Mouse (Mus musculus): Measurements from ENCODE around the gene Zmiz2.
A peak's percentile ranks its signal among the peaks of the same experiment; 100 is the strongest.
"Not testable (repeated sequence)": the region's sequence is repeated elsewhere in the genome, so short reads cannot be mapped to it uniquely, and the experiment has no call there.

Gene Zmiz2

GRCm38 (mm10) chr11:6420722-6421350 lies 32.0 kb downstream of the Zmiz2 start:
- DNase-seq, result no peak

DNA sequence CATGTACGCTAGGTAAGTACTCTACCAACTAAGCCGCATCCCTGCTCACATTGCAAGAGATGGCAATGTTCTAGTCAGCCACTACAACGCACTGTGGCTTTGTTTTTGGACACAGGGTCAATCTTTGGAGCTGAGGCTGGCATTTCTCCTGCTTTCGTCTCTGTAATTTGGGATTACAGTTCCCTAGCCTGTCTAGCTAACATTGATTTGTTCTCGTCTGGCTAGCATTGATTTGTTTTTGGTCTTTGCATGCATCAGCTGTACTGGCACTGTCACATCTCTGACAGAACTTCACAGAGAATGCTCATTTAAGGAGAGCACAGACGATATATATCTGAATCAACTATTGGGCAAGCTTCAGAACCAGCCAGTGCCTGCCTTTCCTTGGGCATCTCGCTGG lies 41.3 kb downstream of the Zmiz2 start:
- no peak for DNase-seq

- peak; percentile 67 to 77 for DNase-seq
These were observed 47.6 kb downstream of the Zmiz2 start for GRCm38 (mm10) chr11:6436442-6436841.

- no peak for DNase-seq
These were observed 48.8 kb downstream of the Zmiz2 start for GRCm38 (mm10) chr11:6437667-6438066.

GRCm38 (mm10) chr11:6440171-6440570 lies 51.3 kb downstream of the Zmiz2 start:
- no peak for DNase-seq

DNA sequence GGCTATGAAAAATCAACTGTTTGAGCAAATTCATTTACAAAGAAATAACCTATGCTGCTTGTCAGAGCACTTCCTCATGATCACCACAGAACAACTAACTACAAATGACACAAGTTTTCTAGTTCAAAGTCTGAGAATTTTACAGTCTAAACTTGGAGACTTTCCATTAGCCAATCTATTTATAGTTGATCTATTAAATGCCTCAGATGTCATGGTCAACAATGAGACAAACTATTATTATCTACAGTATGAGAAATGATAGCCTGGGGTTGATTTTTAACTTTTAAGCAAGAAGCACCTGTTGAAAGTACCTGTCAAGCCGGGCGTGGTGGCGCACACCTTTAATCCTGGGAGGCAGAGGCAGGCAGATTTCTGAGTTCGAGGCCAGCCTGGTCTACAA lies 53.7 kb downstream of the Zmiz2 start:
- no peak for DNase-seq

GRCm38 (mm10) chr11:6443102-6443501 lies 54.2 kb downstream of the Zmiz2 start:
- DNase-seq, result no peak

DNA sequence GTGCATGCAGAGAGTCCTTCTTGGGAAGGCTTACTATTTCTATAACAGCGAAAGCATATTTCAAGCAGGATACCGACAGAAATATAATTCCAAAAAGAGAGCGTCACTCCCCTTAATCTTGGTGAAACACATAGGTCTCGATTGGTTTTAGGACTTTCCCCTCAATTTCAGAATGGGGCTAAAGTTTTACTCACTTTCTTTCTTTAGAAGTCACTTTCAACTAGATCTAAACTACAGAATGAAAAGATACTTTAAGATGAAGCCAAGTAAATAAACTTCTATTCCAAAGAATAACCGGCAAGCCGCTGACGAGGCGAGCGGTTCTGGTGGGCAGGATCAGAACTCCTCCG lies 54.8 kb downstream of the Zmiz2 start:
- DNase-seq, result no peak

- peak; percentile 100 for DNase-seq
These were observed 55.4 kb downstream of the Zmiz2 start, which contains the start of gene H2afv for GRCm38 (mm10) chr11:6444077-6444853. Gene H2afv (minus strand): TSS chr11:6444443.

DNA sequence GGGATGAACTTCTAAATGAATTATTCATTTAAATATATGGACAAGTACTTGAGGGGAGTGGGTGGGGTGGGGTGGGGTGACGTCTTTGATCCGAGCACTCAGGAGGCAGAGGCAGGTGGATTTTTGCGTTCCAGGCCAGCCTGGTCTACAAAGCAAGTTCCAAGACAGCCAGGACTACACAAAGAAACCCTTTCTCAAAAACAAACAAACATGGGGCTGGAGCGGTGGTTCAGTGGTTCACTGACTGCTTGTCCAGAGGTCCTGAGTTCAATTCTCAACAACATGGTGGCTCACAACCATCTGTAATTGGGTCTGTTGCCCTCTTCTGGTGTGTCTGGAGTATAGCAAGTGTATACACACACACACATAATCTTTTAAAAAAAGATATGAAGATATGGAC lies 56.6 kb downstream of the Zmiz2 start:
- DNase-seq, result no peak

GRCm38 (mm10) chr11:6445951-6446350 lies 57.1 kb downstream of the Zmiz2 start:
- DNase-seq, result no peak

GRCm38 (mm10) chr11:6447493-6447892 lies 58.6 kb downstream of the Zmiz2 start:
- DNase-seq, result peak in 1 of 2 experiments; percentile 23

GRCm38 (mm10) chr11:6448155-6448554 lies 59.3 kb downstream of the Zmiz2 start:
- not testable (repeated sequence) for DNase-seq
